Mouse (Mus musculus) embryonic facial prominence, embryonic 11.5 days (tissue): ENCODE measurements around the gene Sertad4. TPM values are rescaled to one million over a fixed set of nuclear protein-coding genes. Genes with fewer than 3 reads are reported as not detected.
A peak's percentile ranks its signal among the peaks of the same experiment; 100 is the strongest.

Experiments
- ATAC-seq: fragments of 200-750 bp; cut with Nextera tagmentation; replicated peaks from 2 replicates; pipeline ENCODE4 v1.8.0; 2017; ENCODE audit warnings: low read depth; ENCODE audit not compliant: insufficient number of reproducible peaks, low FRiP score, low TSS enrichment
- DNase-seq: peaks from one replicate; pipeline ENCODE4 v3.0.0-alpha.2; 2015; ENCODE audit warnings: low spot score
- H3K27ac ChIP-seq: fragments of 300-500 bp; sonication (generic); replicated peaks from 2 replicates; pipeline ENCODE4 v1.5.1; 2014; ENCODE audit warnings: mild to moderate bottlenecking, low read depth, low read length, control low read depth
- H3K27me3 ChIP-seq: fragments of 300-500 bp; sonication (generic); 2 replicates; pipeline ENCODE4 v1.6.1; 2014; ENCODE audit warnings: mild to moderate bottlenecking, low read length, moderate library complexity, mixed read lengths; ENCODE audit not compliant: control insufficient read depth, insufficient read depth
- H3K36me3 ChIP-seq: fragments of 300-500 bp; sonication (generic); replicated peaks from 2 replicates; pipeline ENCODE4 v1.6.1; 2014; ENCODE audit warnings: low read depth, mild to moderate bottlenecking, low read length, moderate library complexity, mixed read lengths; ENCODE audit not compliant: control insufficient read depth, insufficient read depth
- H3K4me1 ChIP-seq: fragments of 300-500 bp; sonication (generic); 2 replicates; pipeline ENCODE4 v1.6.1; 2014; ENCODE audit warnings: low read length, mixed read lengths; ENCODE audit not compliant: control insufficient read depth, insufficient read depth
- H3K4me2 ChIP-seq: fragments of 300-500 bp; sonication (generic); 2 replicates; pipeline ENCODE4 v1.6.1; 2014; ENCODE audit warnings: low read depth, mild to moderate bottlenecking, control low read depth, low read length, moderate library complexity
- H3K4me3 ChIP-seq: fragments of 300-500 bp; sonication (generic); 2 replicates; pipeline ENCODE4 v1.5.1; 2014; ENCODE audit warnings: low read depth, low read length, control low read depth
- H3K9ac ChIP-seq: fragments of 300-500 bp; sonication (generic); replicated peaks from 2 replicates; pipeline ENCODE4 v1.6.1; 2014; ENCODE audit warnings: mild to moderate bottlenecking, control low read depth, low read length
- H3K9me3 ChIP-seq: fragments of 300-500 bp; sonication (generic); replicated peaks from 2 replicates; pipeline ENCODE4 v1.6.1; 2016; ENCODE audit warnings: mild to moderate bottlenecking, low read length, inconsistent platforms, mixed read lengths; ENCODE audit not compliant: control insufficient read depth
- WGBS: fragments of 180-500 bp; shearing (Covaris S2); extraction: QIAGEN DNeasy Blood & Tissue Kit; methylation state at CpG from one replicate; pipeline ENCODE4 v1.1.7; 2014; 5-methylcytosine and 5-hydroxymethylcytosine counted together
- polyA plus RNA-seq: library from polyadenylated mRNA; unstranded; fragments of >200 nt; fragmentation: Nextera tagmentation; extraction: Ambion mirVana; gene quantifications from 2 replicates; pipeline ENCODE4 v1.2.1, GENCODE M21; 2014

Gene Sertad4
- polyA plus RNA-seq, 1 experiment from 2014 or later = 52.1 TPM

GRCm38 (mm10) chr1:192833097-192833496, 22.5 kb downstream of the Sertad4 start:
- Histone ChIP-seq H3K36me3 (no peaks in the 10 kb centered on the region), H3K9ac (no peak overlapping the region; the same call in 1 of the 2 replicates), H3K4me2 (no peak overlapping the region), H3K27ac (no peak overlapping the region), H3K4me1 (peaks cover 12% of the 10 kb centered on the region), H3K27me3 (peaks cover 4% of the 10 kb centered on the region; the same call in 1 of the 2 replicates), H3K9me3 (no peaks in the 10 kb centered on the region), H3K4me3 (no peak overlapping the region)
- ATAC-seq (no peak), DNase-seq (no peak)
- 29% methylated on average over 4 of the region's 4 CpGs for WGBS

GRCm38 (mm10) chr1:192832338-192832737, 23.2 kb downstream of the Sertad4 start:
- no peak overlapping the region for H3K27ac ChIP-seq
- WGBS = 62% methylated on average over 2 of the region's 2 CpGs
- H3K36me3 ChIP-seq = no peaks in the 10 kb centered on the region
- no peak overlapping the region for H3K4me2 ChIP-seq
- H3K9ac ChIP-seq = no peak overlapping the region
- DNase-seq (no peak), ATAC-seq (no peak)
- peaks cover 4% of the 10 kb centered on the region; the same call in 1 of the 2 replicates for H3K27me3 ChIP-seq
- no peaks in the 10 kb centered on the region for H3K9me3 ChIP-seq
- peaks cover 12% of the 10 kb centered on the region for H3K4me1 ChIP-seq
- H3K4me3 ChIP-seq = no peak overlapping the region

GRCm38 (mm10) chr1:192830444-192830843, 25.1 kb downstream of the Sertad4 start:
- H3K4me1 ChIP-seq = peaks cover 12% of the 10 kb centered on the region

GRCm38 (mm10) chr1:192828928-192829327, 26.6 kb downstream of the Sertad4 start:
- no peak overlapping the region for H3K27ac ChIP-seq
- no peak for ATAC-seq
- peaks cover 6% of the 10 kb centered on the region for H3K4me1 ChIP-seq
- H3K9me3 ChIP-seq = no peaks in the 10 kb centered on the region
- peaks cover 4% of the 10 kb centered on the region; the same call in 1 of the 2 replicates for H3K27me3 ChIP-seq
- no peak overlapping the region for H3K4me3 ChIP-seq
- DNase-seq = no peak
- WGBS = 60% methylated on average over 7 of the region's 7 CpGs
- no peak overlapping the region for H3K4me2 ChIP-seq
- H3K36me3 ChIP-seq = no peaks in the 10 kb centered on the region
- no peak overlapping the region for H3K9ac ChIP-seq

More at GRCm38 (mm10) chr1:192830444-192830843, 25.1 kb downstream of the Sertad4 start:
- H3K4me2 ChIP-seq = no peak overlapping the region
- WGBS = 9% methylated on average over 6 of the region's 6 CpGs
- H3K36me3 ChIP-seq = no peaks in the 10 kb centered on the region
- DNase-seq (no peak), ATAC-seq (no peak)
- peaks cover 4% of the 10 kb centered on the region; the same call in 1 of the 2 replicates for H3K27me3 ChIP-seq
- no peak overlapping the region for H3K9ac ChIP-seq
- H3K27ac ChIP-seq = no peak overlapping the region
- no peaks in the 10 kb centered on the region for H3K9me3 ChIP-seq
- H3K4me3 ChIP-seq = no peak overlapping the region

GRCm38 (mm10) chr1:192827955-192828354, 27.6 kb downstream of the Sertad4 start:
- H3K9me3 ChIP-seq = no peaks in the 10 kb centered on the region
- H3K36me3 ChIP-seq = no peaks in the 10 kb centered on the region
- no peak overlapping the region for H3K4me3 ChIP-seq
- H3K27me3 ChIP-seq = no peaks in the 10 kb centered on the region; the same call in 1 of the 2 replicates
- H3K9ac ChIP-seq = no peak overlapping the region
- no peak overlapping the region for H3K27ac ChIP-seq
- DNase-seq = no peak
- ATAC-seq = no peak
- no peak overlapping the region for H3K4me2 ChIP-seq
- peaks cover 7% of the 10 kb centered on the region for H3K4me1 ChIP-seq

GRCm38 (mm10) chr1:192825746-192826145, 29.8 kb downstream of the Sertad4 start:
- no peak overlapping the region for H3K27ac ChIP-seq
- DNase-seq (no peak), ATAC-seq (no peak)
- no peak overlapping the region for H3K9ac ChIP-seq
- no peaks in the 10 kb centered on the region for H3K36me3 ChIP-seq
- H3K27me3 ChIP-seq = no peaks in the 10 kb centered on the region
- H3K4me2 ChIP-seq = no peak overlapping the region
- peaks cover 12% of the 10 kb centered on the region for H3K4me1 ChIP-seq
- H3K9me3 ChIP-seq = no peaks in the 10 kb centered on the region
- 33% methylated on average over 9 of the region's 9 CpGs for WGBS
- no peak overlapping the region for H3K4me3 ChIP-seq

GRCm38 (mm10) chr1:192822652-192823525, 32.7 kb downstream of the Sertad4 start:
- no peak overlapping the region for H3K4me3 ChIP-seq
- H3K36me3 ChIP-seq = no peaks in the 10 kb centered on the region
- 12% methylated on average over 13 of the region's 13 CpGs for WGBS
- peak overlapping the region; percentile 18 for H3K9ac ChIP-seq
- H3K27me3 ChIP-seq = no peaks in the 10 kb centered on the region
- H3K4me1 ChIP-seq = peaks cover 12% of the 10 kb centered on the region
- peak; percentile 87 for ATAC-seq
- no peaks in the 10 kb centered on the region for H3K9me3 ChIP-seq
- H3K27ac ChIP-seq = peak overlapping the region; percentile 86
- peak overlapping the region; percentile 23 for H3K4me2 ChIP-seq
- peak; percentile 78 for DNase-seq

- H3K4me1 ChIP-seq = peaks cover 12% of the 10 kb centered on the region
- peak overlapping the region; percentile 18; the same call in 1 of the 2 replicates for H3K9ac ChIP-seq
- H3K27me3 ChIP-seq = no peaks in the 10 kb centered on the region
- no peaks in the 10 kb centered on the region for H3K36me3 ChIP-seq
- WGBS = 28% methylated on average over 1 of the region's 1 CpGs
- ATAC-seq (no peak), DNase-seq (no peak)
- peak overlapping the region; percentile 8; the same call in 1 of the 2 replicates for H3K4me2 ChIP-seq
- H3K27ac ChIP-seq = peak overlapping the region; percentile 86
- no peaks in the 10 kb centered on the region for H3K9me3 ChIP-seq
- H3K4me3 ChIP-seq = no peak overlapping the region
These were observed 33.3 kb downstream of the Sertad4 start for GRCm38 (mm10) chr1:192822309-192822651.
